Mouse (Mus musculus) embryo, embryonic 9.5 days (tissue): Measurements from ENCODE around the gene Cps1.

Source experiments
- DNase-seq: peaks from one replicate; pipeline ENCODE4 v3.0.0-alpha.2; 2017; ENCODE audit errors: extremely low spot score

The Cps1 gene

DNA sequence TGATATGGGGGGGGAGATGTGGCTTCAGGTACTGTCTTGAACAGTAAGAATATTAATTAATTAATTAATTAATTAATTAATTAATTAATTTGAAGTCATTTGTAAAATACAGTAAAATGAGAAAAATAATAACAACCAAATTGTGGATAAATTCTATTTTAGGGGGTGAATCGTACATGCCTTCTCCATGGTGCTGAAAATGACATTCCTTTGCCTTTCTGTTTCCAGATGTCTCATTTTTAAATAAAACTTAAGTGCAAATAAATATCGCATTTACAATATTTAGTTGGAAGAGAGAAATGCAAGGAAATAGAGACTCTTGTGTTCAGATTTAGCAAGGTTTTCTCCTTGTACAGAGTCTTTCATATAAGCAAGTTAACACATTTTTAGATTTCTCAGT, 112.0 kb downstream of the Cps1 start:
- no peak for DNase-seq

DNA sequence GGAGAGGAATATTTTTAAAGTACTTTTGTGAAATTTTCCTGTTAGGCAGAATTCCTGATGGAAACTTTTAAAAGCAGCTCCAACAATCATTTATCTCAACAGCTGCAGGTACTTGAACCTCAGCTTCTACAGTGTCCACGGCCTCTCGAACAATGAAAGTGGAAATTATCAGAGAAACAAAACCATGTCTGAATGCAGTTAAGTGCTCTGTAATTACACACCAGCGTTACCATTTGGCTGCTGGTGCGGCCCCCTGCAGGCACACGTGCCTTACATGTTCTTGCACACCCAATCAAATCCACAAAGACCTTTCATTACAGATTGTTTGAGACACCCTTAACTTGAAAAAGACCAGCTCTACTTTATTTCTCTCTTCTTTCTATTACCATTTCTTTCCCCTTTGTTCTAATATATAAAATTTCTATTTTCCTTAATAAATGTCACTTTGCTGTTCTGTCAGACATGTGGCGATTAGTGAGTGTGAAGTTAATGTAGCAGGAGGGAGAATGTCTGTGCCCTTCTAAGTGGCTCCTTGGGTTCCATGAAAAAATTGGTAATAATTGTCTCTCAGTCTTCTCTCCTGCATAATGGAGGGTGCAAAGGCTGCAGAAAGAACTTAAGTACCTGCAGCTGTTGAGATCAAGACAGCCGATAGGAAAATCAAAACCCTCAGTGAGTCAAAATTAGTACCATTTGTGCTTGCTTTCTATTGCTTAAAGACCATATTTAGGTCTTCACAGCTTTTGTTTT, 112.8 kb downstream of the Cps1 start:
- no peak for DNase-seq

DNA sequence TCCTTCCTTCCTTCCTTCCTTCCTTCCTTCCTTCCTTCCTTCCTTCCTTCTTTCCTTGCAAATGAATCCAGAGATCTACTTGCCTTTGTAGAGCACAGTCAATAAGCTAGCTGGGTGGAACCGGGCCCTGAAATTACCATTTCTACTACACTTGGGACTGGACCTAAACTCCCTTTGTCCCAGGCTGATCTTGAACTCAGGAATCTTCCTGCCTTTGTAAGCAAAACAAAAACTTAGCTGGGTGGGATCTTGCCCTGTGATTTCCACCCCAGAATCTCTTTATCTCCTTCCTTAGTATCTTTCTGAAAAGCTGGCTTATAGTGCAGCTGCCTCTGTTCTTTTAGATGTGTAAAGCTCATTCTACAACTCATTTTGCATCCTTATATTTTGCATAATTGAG, 115.6 kb downstream of the Cps1 start:
- DNase-seq, result no peak

DNA sequence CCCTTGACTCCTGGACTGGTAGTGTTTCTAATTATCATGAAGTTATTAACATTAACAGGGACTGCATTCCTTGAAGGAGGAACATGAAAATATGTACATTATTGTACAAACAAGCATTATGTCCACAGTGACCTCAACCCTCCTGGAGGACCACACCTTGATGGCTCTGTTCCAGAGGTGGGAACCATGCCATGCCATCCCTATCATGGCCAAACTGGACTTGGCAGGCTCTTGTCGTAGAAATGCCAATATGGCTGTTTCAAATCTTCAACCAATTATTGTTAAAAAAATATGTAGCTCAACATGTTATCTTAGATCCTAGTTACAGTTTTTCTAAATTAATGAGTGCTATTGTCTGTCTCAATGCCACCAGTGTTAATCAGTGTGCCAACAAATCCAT, 116.1 kb downstream of the Cps1 start:
- DNase-seq, result no peak

DNA sequence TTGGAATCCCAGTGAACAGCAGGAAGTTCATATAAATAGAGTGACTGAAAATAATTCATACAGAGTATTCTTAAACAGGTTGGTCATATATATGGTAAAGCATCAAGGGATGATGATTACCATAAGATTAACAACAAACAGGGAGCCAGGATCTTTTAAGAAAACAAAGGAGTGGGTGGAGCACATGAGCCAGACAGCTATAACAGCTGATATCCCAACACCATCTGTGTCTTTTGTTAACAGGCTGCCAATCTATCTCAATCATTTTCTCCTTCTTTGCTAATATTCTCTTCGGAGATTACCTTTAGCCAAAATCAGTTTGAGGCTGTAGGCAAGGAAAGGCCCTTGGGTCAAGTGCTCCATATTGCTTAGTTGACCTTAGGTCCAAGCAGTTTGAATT, 142.4 kb downstream of the Cps1 start:
- DNase-seq, result no peak

DNA sequence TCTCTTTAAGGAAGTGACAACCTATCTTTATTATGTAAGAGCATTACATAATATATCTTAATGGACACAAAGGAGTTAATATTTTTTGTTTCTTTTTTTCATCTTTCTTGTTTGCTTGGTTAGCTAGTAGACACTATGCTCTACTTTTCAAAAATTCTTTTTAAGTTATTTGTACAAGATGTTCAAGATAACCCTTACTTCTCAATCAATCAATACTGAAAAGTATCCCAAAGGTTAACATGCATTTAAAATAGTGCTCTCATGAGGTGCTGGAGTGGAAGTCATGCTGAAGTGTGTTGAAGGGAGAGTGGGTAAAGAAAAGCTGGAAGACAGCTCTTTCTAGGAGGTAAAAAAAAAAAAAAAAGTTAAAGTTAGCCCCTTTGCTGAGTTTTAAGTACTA, 145.1 kb downstream of the Cps1 start:
- DNase-seq, result no peak

DNA sequence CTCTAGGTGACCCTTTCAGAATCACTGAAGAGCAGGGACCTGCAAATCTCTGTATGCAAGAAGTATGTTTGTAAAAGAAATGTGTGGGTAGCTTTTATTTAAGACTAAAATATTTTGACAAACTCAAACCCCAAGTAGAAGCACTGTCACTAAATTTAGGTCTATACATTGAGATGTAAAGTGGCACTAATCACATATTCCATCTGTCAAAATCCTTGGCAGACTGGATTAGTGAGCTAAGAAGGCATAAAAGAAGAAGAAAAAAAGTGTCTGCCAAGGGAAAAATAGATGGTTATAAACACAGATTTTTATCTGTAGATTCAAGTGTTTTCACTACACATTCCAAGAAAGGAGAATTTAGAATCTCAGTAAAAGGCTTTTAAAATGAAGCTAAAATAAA, 145.6 kb downstream of the Cps1 start:
- no peak for DNase-seq

DNA sequence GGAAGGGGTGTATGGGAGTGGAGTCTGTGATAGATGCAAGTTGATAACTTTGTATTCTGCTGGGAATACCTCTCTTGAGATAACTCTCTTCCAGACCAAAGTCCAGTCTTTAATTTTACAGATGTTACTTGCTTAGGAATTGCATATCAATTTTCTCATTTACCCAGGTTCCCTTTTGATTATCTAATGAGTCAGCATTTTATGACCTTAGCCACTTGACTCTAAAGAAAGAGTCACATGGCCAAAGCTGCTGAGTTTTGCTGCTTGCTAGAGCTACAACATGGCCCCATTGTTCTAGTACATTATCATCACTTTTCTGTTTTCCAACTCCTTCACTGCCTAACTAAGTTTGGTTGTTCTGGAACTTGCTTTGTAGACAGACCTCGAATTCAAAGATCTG, 153.4 kb downstream of the Cps1 start:
- DNase-seq, result no peak
